Mouse (Mus musculus): ENCODE measurements around the gene Cdc123. TPM values are rescaled to one million over a fixed set of nuclear protein-coding genes. Genes with fewer than 3 reads are reported as not detected.

The Cdc123 gene
- polyA plus RNA-seq, 1 experiment from 2014 or later, result 341 TPM

- ATAC-seq (ENCODE audit: low FRiP score), result no peak
- Histone ChIP-seq H3K27me3 (ENCODE audit: control insufficient read depth, insufficient read depth, low read length) (no peaks in the 10 kb centered on the region), H3K4me2 (no peak overlapping the region), H3K27ac (ENCODE audit: low read depth, low read length) (no peak overlapping the region), H3K9ac (ENCODE audit: low read length) (no peak overlapping the region), H3K4me3 (ENCODE audit: low read depth, low read length) (no peak overlapping the region), H3K4me1 (ENCODE audit: control insufficient read depth, insufficient read depth, low read length) (no peaks in the 10 kb centered on the region), H3K36me3 (ENCODE audit: control insufficient read depth, insufficient read depth, low read length) (no peaks in the 10 kb centered on the region), H3K9me3 (ENCODE audit: control insufficient read depth, low read length) (no peaks in the 10 kb centered on the region)
- DNase-seq (ENCODE audit: low spot score, missing footprints), result peak; percentile 35
- WGBS, result 94% methylated on average over 8 of the region's 8 CpGs
These were observed 84.4 kb downstream of the Cdc123 start for GRCm38 (mm10) chr2:5760479-5761008.

DNA sequence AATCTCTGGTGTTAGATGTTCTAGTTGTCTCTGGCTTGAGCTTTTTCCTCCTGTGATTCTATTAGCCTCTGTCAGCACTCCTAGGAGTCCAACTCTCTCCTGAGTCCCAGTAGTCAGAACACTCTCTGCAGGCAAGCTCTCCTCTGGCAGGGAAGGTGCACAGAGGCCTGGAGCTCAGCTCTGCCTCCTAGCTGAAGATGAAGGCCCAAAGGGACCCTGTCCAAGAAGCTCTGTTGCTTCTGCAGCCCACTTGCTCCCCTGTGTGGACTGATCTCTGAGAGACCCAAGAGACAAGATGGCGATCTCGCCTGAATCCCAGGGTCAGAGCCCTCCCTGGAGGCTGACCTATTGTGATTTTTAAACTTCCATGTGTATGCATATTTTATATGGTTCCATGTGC is 86.4 kb downstream of the Cdc123 start:
- 88% methylated on average over 2 of the region's 2 CpGs for WGBS

GRCm38 (mm10) chr2:5750872-5751271 is 94.1 kb downstream of the Cdc123 start:
- H3K27ac ChIP-seq (ENCODE audit: low read depth, low read length), result no peak overlapping the region

More for the DNA sequence above, 86.4 kb downstream of the Cdc123 start:
- Histone ChIP-seq H3K9ac (ENCODE audit: low read length) (no peak overlapping the region), H3K27me3 (ENCODE audit: control insufficient read depth, insufficient read depth, low read length) (no peaks in the 10 kb centered on the region), H3K27ac (ENCODE audit: low read depth, low read length) (no peak overlapping the region), H3K36me3 (ENCODE audit: control insufficient read depth, insufficient read depth, low read length) (no peaks in the 10 kb centered on the region), H3K4me2 (no peak overlapping the region), H3K4me1 (ENCODE audit: control insufficient read depth, insufficient read depth, low read length) (no peaks in the 10 kb centered on the region), H3K9me3 (ENCODE audit: control insufficient read depth, low read length) (no peaks in the 10 kb centered on the region), H3K4me3 (ENCODE audit: low read depth, low read length) (no peak overlapping the region)
- ATAC-seq (ENCODE audit: low FRiP score) (no peak), DNase-seq (ENCODE audit: low spot score, missing footprints) (no peak)

GRCm38 (mm10) chr2:5749210-5749609 is 95.8 kb downstream of the Cdc123 start:
- DNase-seq (ENCODE audit: low spot score, missing footprints) (peak; percentile 69), ATAC-seq (ENCODE audit: low FRiP score) (no peak)
- Histone ChIP-seq H3K36me3 (ENCODE audit: control insufficient read depth, insufficient read depth, low read length) (no peaks in the 10 kb centered on the region), H3K27ac (ENCODE audit: low read depth, low read length) (no peak overlapping the region), H3K9me3 (ENCODE audit: control insufficient read depth, low read length) (no peaks in the 10 kb centered on the region), H3K9ac (ENCODE audit: low read length) (no peak overlapping the region), H3K4me2 (no peak overlapping the region), H3K4me3 (ENCODE audit: low read depth, low read length) (no peak overlapping the region), H3K27me3 (ENCODE audit: control insufficient read depth, insufficient read depth, low read length) (no peaks in the 10 kb centered on the region), H3K4me1 (ENCODE audit: control insufficient read depth, insufficient read depth, low read length) (no peaks in the 10 kb centered on the region)
- WGBS, result 88% methylated on average over 6 of the region's 6 CpGs

More at GRCm38 (mm10) chr2:5750872-5751271, 94.1 kb downstream of the Cdc123 start:
- ATAC-seq (ENCODE audit: low FRiP score) (no peak), DNase-seq (ENCODE audit: low spot score, missing footprints) (no peak)
- Histone ChIP-seq H3K27me3 (ENCODE audit: control insufficient read depth, insufficient read depth, low read length) (no peaks in the 10 kb centered on the region), H3K4me1 (ENCODE audit: control insufficient read depth, insufficient read depth, low read length) (no peaks in the 10 kb centered on the region), H3K9ac (ENCODE audit: low read length) (no peak overlapping the region), H3K4me2 (no peak overlapping the region), H3K9me3 (ENCODE audit: control insufficient read depth, low read length) (no peaks in the 10 kb centered on the region), H3K36me3 (ENCODE audit: control insufficient read depth, insufficient read depth, low read length) (no peaks in the 10 kb centered on the region), H3K4me3 (ENCODE audit: low read depth, low read length) (no peak overlapping the region)
- 87% methylated on average over 3 of the region's 3 CpGs for WGBS

DNA sequence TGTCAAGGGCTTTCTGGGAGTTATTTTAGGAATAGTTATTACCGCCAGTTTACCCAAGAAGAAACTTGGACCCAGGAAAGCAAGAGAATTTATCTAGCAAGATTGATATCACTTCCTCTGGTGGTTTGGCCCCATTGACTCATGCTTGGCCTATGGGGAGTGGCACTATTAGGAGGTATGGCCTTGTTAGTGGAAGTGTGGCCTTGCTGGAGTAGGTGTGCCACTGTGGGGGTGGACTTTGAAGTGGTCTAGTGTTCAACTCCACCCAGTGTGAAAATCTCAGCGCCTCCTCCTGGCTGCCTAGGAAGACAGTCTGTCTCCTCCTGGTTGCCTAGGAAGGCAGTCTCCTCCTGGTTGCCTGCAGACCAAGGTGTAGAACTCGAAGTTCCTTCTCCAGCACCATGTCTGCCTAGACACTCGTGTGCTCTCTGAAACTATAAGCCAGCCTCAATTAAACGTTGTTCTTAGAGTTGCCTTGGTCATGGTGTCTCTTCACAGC is 97.4 kb downstream of the Cdc123 start:
- Histone ChIP-seq H3K27ac (ENCODE audit: low read depth, low read length) (no peak overlapping the region), H3K9me3 (ENCODE audit: control insufficient read depth, low read length) (no peaks in the 10 kb centered on the region), H3K4me1 (ENCODE audit: control insufficient read depth, insufficient read depth, low read length) (no peaks in the 10 kb centered on the region), H3K9ac (ENCODE audit: low read length) (no peak overlapping the region), H3K27me3 (ENCODE audit: control insufficient read depth, insufficient read depth, low read length) (no peaks in the 10 kb centered on the region), H3K4me2 (no peak overlapping the region), H3K4me3 (ENCODE audit: low read depth, low read length) (no peak overlapping the region), H3K36me3 (ENCODE audit: control insufficient read depth, insufficient read depth, low read length) (no peaks in the 10 kb centered on the region)
- DNase-seq (ENCODE audit: low spot score, missing footprints) (peak; percentile 41), ATAC-seq (ENCODE audit: low FRiP score) (no peak)
- 83% methylated on average over 5 of the region's 5 CpGs for WGBS

GRCm38 (mm10) chr2:5746529-5746928 is 98.4 kb downstream of the Cdc123 start:
- Histone ChIP-seq H3K9me3 (ENCODE audit: control insufficient read depth, low read length) (no peaks in the 10 kb centered on the region), H3K9ac (ENCODE audit: low read length) (no peak overlapping the region), H3K4me2 (no peak overlapping the region), H3K36me3 (ENCODE audit: control insufficient read depth, insufficient read depth, low read length) (no peaks in the 10 kb centered on the region), H3K4me1 (ENCODE audit: control insufficient read depth, insufficient read depth, low read length) (no peaks in the 10 kb centered on the region), H3K27ac (ENCODE audit: low read depth, low read length) (no peak overlapping the region), H3K4me3 (ENCODE audit: low read depth, low read length) (no peak overlapping the region), H3K27me3 (ENCODE audit: control insufficient read depth, insufficient read depth, low read length) (no peaks in the 10 kb centered on the region)
- 88% methylated on average over 12 of the region's 12 CpGs for WGBS
- no peak for ATAC-seq (ENCODE audit: low FRiP score)
- DNase-seq (ENCODE audit: low spot score, missing footprints), result peak; percentile 61

Other genes with a start within 250 kb of the Cdc123 start
- 1.8 and 2.0 TPM in 2 replicates for gene Camk1d, start 130.6 kb downstream of the Cdc123 start, polyA plus RNA-seq (2014; fragmentation: Nextera tagmentation; extraction: Ambion mirVana)
- gene Nudt5, start 145 bp downstream of the Cdc123 start, polyA plus RNA-seq (2014; fragmentation: Nextera tagmentation; extraction: Ambion mirVana), result 89.7 and 95.4 TPM in 2 replicates
- 2.2 and 2.5 TPM in 2 replicates for gene Gm13199, start 17.8 kb upstream of the Cdc123 start, polyA plus RNA-seq (2014; fragmentation: Nextera tagmentation; extraction: Ambion mirVana)
- gene Sec61a2, start 50.3 kb upstream of the Cdc123 start, polyA plus RNA-seq (2014; fragmentation: Nextera tagmentation; extraction: Ambion mirVana), result 74.7 and 85.6 TPM in 2 replicates
- 1.4 and 3.7 TPM in 2 replicates for gene Dhtkd1, start 97.6 kb upstream of the Cdc123 start, polyA plus RNA-seq (2014; fragmentation: Nextera tagmentation; extraction: Ambion mirVana)
- 13.2 and 14.0 TPM in 2 replicates for gene Upf2, start 106.3 kb upstream of the Cdc123 start, polyA plus RNA-seq (2014; fragmentation: Nextera tagmentation; extraction: Ambion mirVana)

All from midbrain, embryonic 11.5 days (tissue).